Mouse (Mus musculus): ENCODE data around the gene Fadd.

Fadd gene

DNA sequence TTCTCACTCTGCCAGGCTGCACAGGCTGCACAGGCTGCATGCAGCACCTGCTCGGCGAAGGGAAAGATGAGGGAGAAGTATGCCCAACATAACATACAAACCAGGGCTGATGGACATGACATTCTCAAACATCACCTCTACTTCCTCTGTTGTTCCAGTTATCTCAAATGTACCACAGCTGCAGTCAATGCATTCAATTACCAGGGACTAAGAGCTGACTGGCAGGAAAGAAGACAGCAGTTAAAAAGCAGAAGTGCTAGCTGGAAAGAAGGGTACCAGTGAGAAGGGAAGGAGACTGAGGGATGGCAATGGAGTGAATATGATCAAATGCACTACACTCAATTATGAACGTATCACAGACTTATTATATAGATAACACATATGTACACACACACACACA is 45.9 kb downstream of the Fadd start:
- no peak for DNase-seq (ENCODE audit: low read depth, low spot score)

DNA sequence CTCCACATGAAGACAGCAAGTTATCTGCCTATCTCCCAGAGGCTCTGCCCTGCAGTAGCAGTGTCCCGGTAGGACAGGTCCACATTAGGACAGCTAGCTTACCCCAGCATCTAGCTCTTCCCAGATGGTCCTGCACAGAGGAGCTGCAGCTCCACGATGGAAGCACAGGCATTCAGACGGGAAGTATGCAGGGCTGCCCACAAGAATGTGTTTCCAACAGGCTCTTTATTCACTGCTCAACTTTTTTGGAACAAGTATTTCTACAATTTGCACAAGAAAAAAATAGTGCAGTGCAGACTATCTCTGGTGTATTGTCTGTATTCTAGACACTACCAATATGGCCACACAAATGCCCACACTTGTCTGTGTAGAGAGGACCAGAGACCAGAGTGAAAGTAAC is 47.5 kb downstream of the Fadd start:
- no peak for DNase-seq (ENCODE audit: low read depth, low spot score)

DNA sequence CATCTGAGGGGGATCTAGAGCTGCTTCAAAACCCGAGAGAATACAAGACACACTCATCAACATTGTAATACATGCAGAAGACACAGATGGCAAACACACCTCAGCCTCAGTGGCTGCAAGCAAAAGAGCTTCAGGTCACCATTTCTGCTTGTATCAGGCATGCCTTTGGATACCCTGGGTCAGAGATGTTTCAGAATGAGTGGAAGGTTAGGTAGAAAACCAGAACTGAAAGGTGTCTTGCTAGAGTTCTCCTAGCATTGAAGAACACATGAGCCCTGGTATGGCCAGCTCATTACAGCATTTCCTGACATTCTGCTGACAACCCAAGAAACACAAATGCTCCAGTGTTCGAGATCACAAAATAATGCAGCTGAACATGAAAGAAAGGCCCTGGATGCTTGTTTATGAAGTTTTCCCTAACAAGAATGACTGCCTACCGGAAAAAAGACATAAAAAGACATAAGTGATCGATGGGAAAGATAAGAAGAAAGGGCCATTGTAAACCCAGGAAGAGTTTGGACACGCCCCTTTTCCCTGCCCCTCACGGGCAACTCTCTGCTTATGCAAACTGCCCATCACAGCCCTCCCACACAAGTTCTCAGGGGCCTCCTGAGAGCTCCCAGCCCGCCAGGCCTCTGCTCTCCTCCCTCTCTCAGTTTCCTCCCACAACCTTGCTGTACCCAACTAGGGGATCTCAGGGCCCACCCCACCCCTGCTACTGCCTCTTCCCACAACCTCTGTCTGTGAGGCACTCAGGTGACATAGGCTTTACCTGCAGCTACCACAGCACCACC is 50.5 kb downstream of the Fadd start:
- DNase-seq (ENCODE audit: low read depth, low spot score) = no peak

DNA sequence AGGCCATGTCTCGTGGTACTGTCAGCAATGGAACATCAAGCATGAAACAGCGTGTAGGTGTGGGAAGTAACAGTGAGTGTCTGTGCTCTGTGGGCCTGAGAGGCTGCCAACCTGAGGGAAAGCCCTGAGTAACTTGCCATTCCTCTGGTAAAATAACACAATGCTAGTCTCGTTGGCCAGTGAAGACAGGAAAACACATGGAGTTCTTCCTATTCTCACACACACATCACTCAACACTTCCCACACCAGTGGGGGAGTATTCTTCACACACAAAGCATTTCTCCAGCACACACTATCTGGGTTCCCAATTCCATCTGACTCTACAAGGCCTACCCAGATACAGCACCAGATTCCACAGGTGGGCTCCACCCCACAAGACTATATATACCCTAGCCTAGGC is 52.4 kb downstream of the Fadd start:
- DNase-seq (ENCODE audit: low read depth, low spot score) = no peak

DNA sequence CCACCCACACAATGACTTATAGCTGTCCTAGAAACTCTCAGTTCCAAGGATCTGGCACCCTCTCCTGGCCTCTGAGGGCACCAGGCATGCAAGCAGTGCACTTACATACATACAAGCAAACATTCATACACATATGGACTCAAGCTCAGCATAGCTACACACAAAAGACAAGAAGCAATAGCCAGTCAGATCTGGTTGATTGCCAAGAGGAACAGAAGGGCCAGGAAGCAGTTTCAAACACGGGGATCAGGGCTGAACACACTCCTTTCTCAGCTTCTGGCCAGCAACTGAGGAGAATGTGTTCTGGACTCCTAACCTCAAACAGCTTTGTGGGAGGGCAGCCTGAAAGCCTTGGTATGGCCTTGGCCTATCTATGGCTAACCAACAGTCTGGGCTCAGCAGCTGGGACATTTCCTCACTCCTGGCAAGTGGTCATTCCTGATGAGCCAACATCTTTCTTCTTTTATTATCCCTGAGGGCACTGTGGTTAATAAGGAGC is 54.5 kb downstream of the Fadd start:
- no peak for DNase-seq (ENCODE audit: low read depth, low spot score)

Measured in CD4-positive, CD25-positive, alpha-beta regulatory T cell, adult 2 months (primary cell).